Mouse (Mus musculus) cerebellum, postnatal 10 days (tissue): Measurements from ENCODE around the gene Gm17124.
"Not testable (repeated sequence)": the region's sequence is repeated elsewhere in the genome, so short reads cannot be mapped to it uniquely, and the experiment has no call there.

Source experiments
- DNase-seq, 2 experiments: peaks; one replicate each; pipeline ENCODE4 v3.0.0; 2021; ENCODE audit warnings: mixed read lengths in 2 of 2

Gm17124 gene

GRCm38 (mm10) chr14:42599782-42600181, at the start of gene Gm17124:
Gene Gm17124, minus strand, starts transcription at chr14:42599882.
- DNase-seq: not testable (repeated sequence)

GRCm38 (mm10) chr14:42641817-42642216, 42.1 kb upstream of the Gm17124 start, which contains the start of gene Gm3633:
Gene Gm3633, minus strand, starts transcription at chr14:42641917.
- DNase-seq: not testable (repeated sequence)
